Mouse (Mus musculus) yolk sac, embryonic 10.5 days (tissue): ENCODE results near the gene Tcl1b5.
"Not testable (repeated sequence)": the region's sequence is repeated elsewhere in the genome, so short reads cannot be mapped to it uniquely, and the experiment has no call there.

Experiments
- DNase-seq: peaks from one replicate; pipeline ENCODE4 v3.0.0-alpha.2; 2017; ENCODE audit warnings: low spot score

Tcl1b5 gene

GRCm38 (mm10) chr12:105176044-105176443 is at the start of gene Tcl1b5:
Gene Tcl1b5 (plus strand): TSS chr12:105176344.
- DNase-seq, result not testable (repeated sequence)

GRCm38 (mm10) chr12:105126516-105126915 is 49.6 kb upstream of the Tcl1b5 start:
- DNase-seq, result no peak

- DNase-seq, result no peak
Measured at GRCm38 (mm10) chr12:105127607-105128006, 48.5 kb upstream of the Tcl1b5 start.

GRCm38 (mm10) chr12:105129494-105130205 is 46.5 kb upstream of the Tcl1b5 start:
- DNase-seq, result not testable (repeated sequence)

GRCm38 (mm10) chr12:105134167-105134566 is 42.0 kb upstream of the Tcl1b5 start:
- not testable (repeated sequence) for DNase-seq

- DNase-seq, result not testable (repeated sequence)
Measured at GRCm38 (mm10) chr12:105134826-105135225, 41.3 kb upstream of the Tcl1b5 start.

- not testable (repeated sequence) for DNase-seq
Measured at GRCm38 (mm10) chr12:105137729-105138128, 38.4 kb upstream of the Tcl1b5 start.

- no peak for DNase-seq
Measured at GRCm38 (mm10) chr12:105143096-105143495, 33.0 kb upstream of the Tcl1b5 start.

- not testable (repeated sequence) for DNase-seq
Measured at GRCm38 (mm10) chr12:105144928-105145327, 31.2 kb upstream of the Tcl1b5 start.

GRCm38 (mm10) chr12:105145714-105146113 is 30.4 kb upstream of the Tcl1b5 start, which contains the start of gene Tcl1b2:
Gene Tcl1b2 (plus strand): TSS chr12:105146014.
- no peak for DNase-seq

- DNase-seq, result not testable (repeated sequence)
Measured at GRCm38 (mm10) chr12:105155286-105155685, 20.9 kb upstream of the Tcl1b5 start.

GRCm38 (mm10) chr12:105158842-105159241 is 17.3 kb upstream of the Tcl1b5 start:
- no peak for DNase-seq

GRCm38 (mm10) chr12:105159390-105159789 is 16.8 kb upstream of the Tcl1b5 start, which contains the start of gene Tcl1b1:
Gene Tcl1b1 (plus strand): TSS chr12:105159690.
- no peak for DNase-seq

GRCm38 (mm10) chr12:105166734-105167133 is 9.4 kb upstream of the Tcl1b5 start:
- DNase-seq, result no peak

- DNase-seq, result no peak
Measured at GRCm38 (mm10) chr12:105173366-105173765, 2.8 kb upstream of the Tcl1b5 start.

- DNase-seq, result not testable (repeated sequence)
Measured at GRCm38 (mm10) chr12:105174318-105174717, 1.8 kb upstream of the Tcl1b5 start.

- not testable (repeated sequence) for DNase-seq
Measured at GRCm38 (mm10) chr12:105181040-105181644, 5.0 kb downstream of the Tcl1b5 start.

- not testable (repeated sequence) for DNase-seq
Measured at GRCm38 (mm10) chr12:105188980-105189379, 12.8 kb downstream of the Tcl1b5 start.

- not testable (repeated sequence) for DNase-seq
Measured at GRCm38 (mm10) chr12:105190743-105191142, 14.6 kb downstream of the Tcl1b5 start, which contains the start of gene Tcl1b3. Gene Tcl1b3 (plus strand): TSS chr12:105191043.

GRCm38 (mm10) chr12:105199684-105200497 is 23.7 kb downstream of the Tcl1b5 start:
- DNase-seq, result not testable (repeated sequence)

- not testable (repeated sequence) for DNase-seq
Measured at GRCm38 (mm10) chr12:105201657-105202056, 25.5 kb downstream of the Tcl1b5 start, which contains the start of gene Tcl1b4. Gene Tcl1b4 (plus strand): TSS chr12:105201957.

- no peak for DNase-seq
Measured at GRCm38 (mm10) chr12:105207071-105207470, 30.9 kb downstream of the Tcl1b5 start.
